Mouse (Mus musculus) spleen, postnatal 36 days (tissue): ENCODE data around the gene Zfp90.
"Not testable (repeated sequence)": the region's sequence is repeated elsewhere in the genome, so short reads cannot be mapped to it uniquely, and the experiment has no call there.

ENCODE experiments used
- DNase-seq, 2 experiments: peaks; one replicate each; pipeline ENCODE4 v3.0.0; 2022; ENCODE audit warnings: low spot score in 2 of 2, mixed read lengths in 1 of 2

Zfp90 gene

DNA sequence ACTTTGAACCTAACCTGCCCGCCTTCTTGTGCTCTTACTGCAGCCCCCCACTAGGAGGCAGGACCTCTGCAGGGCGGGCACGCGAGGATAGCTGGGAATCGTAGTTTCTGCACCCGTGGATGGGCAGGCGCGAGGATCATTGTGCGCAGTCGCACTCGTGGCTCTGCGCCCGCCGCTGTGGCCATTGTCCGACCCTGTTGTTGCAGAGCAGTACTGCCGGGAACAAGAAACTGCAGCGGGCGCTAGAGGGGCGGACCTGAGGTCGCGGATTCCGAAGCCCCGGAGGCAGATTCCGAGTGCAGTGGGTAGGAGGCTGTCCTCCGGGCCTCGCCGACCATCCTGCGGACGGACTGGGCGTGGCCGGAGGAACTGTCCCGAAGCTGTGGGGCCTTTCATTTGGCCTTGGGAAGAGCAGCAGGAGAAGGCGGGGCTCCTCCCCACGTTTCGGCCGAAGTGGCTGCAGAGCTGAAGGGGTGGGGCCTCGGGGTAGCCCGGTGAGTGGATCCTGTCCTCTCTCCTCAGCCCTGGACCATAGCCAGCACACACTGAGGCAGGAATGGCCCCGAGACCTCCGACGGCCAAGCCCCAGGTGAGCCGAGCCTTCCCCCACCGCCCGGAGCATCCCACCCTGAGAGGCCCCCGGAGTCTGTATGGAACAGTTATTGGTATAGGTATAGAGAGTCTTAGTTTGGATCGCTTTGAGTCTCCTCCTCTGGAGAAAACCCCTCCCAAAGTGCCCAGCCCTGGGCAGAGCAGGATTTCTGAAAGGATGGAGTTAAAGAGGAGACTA lies at the start of gene Zfp90:
Zfp90 (plus strand) TSS at position 146 of the 790 bp plus-strand sequence.
- peak; percentile 92 to 93 for DNase-seq

DNA sequence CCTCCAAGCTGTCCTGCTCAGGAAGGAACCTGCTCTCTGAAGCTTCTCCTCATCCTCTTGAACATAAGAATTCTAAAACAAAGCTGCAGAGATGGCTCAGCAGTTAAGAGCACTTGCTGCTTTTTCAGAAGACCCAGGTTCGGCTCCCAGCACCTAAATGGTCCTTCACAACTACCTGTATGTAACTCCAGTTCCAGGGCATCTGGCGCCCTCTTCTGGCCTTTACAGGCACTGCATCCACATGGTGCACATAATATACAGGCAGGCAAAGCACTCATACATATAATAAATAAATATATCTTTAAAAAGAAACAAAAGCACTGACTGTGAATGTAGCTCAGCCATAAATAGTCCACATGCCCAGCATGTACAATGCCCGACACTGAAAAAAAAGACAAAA lies 46.6 kb upstream of the Zfp90 start:
- no peak for DNase-seq

DNA sequence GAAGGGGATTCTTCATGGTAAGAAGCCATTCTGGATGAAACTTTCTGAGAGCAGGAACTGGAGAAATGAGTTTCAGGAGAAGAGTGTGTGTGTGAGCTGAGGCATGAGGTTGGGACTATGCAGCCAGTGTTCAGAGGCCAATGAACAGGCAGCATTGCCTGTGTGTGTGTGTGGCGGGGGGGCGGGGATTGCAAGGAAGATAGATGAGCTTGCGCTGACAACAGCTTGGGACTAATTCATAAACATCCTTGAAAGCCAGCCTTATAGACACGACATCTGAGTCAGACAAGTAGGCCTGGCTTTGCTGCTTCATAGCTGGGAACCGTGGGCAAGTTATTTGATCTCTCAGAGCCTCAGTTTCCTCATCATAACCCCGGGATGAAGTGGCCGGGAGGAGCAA lies 46.1 kb upstream of the Zfp90 start:
- no peak for DNase-seq

DNA sequence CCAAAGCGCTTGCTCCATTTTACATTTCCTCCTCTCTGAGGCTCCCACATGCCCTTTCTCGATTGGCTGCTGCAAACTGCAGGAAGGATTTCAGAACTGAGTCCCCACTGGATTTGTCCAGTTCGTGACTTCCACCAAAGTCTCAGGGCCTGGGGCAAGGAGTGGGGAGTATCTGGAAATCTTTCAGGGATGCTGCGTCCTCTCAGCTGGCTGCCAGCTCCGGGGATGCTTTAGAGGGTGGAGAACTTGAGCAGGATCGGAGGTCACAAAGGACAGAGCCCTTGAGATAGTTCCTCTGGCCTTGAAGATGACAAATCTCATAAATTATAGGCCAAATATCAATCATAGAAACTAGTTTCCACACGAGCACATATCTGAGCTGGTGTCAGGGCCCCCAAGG lies 39.2 kb upstream of the Zfp90 start:
- no peak for DNase-seq

DNA sequence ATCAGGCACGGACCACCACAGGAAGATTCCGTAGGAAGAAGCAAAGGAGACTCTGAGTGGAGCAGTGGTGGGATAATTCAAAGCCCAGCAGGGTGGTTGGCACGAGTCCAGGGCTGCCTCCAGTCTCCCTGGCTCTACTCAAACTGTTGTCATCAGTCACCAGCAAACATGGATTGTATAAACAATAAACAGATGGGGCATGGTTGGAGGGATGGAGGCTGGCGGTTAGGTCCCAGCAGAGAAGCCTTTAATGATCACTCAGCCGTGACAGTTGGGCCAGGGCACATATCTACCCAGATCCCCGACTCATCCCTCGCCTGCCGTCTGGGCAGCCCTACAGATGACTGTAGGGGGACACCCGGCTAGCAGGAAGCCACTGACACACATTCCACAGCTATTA lies 38.3 kb upstream of the Zfp90 start:
- no peak for DNase-seq

DNA sequence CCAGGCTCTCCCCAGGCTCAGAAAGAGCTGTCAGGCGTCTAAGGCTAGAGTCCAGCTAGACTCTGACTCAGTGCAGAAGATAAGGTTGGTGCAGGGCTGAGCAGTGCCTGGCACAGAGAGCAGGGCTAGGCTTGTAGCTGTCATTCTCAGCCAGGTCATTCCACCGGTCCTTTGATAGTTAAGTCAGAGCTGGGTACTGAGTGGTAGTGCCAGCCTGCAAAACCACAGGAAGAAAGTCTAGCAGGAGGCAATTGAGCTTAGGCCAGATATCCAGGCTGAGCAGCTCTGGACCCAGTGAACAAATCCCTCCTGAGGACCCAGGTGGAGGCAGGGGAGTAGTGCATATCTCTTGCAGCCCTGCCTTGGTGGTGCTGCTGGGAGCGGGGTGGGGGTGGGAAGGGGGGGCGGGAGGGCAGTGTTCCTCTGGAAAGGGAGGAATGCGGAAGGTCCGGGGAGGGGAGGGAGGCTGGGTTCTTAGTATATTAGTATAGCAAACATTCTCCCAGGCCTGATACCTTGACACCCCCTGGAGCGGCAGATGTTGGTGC lies 36.6 kb upstream of the Zfp90 start:
- DNase-seq: no peak

DNA sequence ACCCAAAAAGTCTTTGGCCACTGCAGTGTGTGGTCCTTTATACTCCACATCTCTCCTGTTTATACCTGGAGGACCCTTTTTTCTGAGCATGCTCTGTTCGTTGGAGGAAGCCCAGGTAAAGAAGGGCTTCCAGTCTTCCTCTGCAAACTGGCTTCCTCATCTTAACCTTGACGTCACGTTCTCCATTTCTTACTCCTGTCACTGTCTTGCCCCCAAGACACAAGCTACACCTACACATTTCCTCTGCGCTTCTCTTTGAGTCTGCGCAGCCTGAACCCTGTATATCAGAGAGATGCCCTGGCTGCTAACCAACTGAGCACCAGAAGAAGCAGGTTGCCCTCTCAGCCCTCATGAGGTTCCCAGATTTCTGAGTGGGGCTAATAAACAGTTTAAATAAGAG lies 35.8 kb upstream of the Zfp90 start:
- no peak for DNase-seq

DNA sequence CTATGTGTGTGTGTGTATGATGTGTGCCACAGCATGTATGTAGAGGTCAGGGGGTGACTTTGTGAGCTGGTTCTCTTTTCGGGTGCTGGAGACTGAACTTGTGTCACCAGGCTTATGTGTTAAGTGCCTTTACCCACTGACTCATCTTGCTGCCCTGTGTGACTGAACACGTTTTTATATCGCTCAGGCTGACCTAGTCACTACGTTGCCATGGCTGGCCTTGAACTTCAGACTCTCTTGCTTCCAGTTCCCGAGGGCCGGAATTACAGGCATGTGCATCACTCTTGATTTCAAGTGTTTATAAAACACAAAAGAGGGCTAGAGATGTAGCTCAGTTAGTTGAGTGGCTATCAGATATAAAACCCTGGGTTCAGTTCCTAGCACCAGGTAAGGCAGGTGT lies 34.1 kb upstream of the Zfp90 start:
- no peak for DNase-seq

DNA sequence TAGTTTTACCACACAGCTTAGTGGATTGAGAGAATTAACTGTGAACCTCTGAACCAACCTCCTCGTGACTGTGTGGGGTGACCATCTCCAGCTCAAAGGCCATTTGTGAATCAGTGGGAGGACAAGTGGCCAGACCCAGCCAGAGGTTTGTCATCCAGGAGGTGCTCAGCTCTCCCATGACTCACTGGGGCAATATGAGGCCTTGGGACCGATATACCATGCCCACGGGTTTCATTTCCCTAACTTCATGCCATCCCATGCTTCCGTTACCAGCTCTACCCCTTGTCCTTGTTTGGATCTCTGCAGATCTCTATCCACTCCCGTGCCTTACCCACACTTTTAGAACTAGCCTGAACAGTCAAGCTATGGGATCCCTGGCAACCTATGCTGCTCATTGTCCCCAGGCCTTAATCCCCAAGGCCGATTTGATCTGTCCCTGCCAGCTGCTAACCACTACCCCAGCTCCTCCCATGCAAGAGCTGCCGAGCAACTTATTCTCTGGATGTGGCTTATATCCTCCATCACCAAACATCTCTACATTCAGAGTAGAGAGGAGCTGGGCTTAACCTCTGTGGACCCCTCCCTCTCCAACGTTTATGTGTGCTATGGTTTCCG lies 27.2 kb upstream of the Zfp90 start:
- DNase-seq: no peak

DNA sequence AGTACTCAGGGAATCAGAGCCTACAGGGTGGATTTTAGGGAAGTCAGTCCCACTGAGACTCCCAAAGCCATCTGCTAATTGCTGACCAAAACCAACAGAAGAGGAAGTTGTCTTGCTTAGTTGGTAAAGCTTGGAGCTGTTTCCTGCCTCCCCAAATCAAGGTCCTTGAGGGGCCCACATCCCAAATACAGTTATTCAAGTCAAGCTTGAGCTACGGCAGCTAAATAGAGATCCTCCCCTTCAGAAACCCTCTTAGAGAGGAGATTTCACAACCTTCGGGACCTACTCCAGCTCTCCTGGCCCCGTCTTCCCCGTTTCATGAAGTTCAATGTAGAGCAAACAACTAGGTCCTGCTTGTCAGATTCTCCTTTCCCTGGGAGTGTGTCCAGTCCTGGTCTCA lies 20.6 kb upstream of the Zfp90 start:
- DNase-seq: peak; percentile 52 to 60

DNA sequence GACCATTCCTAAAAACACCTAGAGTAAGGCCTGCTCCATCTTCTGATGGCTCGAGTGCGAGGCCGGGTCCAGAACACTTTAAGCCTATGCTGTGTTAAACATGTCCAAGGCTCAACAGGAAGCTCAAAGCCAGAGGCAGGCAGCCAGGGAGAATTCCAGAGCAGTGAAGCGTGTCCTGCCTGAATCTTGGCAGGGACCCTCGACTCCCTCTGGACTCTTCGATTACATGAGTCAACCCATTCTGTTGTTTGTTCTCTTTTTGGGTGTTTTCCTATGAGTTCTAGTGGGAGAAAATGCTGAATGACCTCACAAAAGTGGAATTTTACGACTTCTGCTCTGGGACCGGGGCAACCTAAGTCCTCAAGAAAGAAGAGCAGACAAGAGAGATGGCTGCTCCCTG lies 15.4 kb upstream of the Zfp90 start:
- no peak for DNase-seq

DNA sequence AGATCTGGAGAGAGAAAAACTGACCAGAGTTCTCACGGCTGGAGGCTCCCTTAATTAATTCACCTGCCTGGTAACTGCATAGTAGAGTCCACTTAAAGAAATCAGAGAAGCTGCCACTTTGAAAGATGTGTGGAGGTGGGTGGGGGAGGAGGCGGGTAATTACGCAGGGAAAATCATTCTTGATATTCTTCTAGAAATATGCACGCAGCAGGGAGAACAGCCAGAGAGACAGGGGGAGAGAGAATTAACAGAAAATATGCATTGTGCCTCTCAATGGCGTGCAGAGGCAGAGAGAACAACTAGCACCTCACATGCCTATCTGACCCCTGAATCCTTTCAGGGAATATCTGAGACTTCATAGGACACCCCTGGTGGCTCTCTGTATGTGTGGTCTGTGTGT lies 14.9 kb upstream of the Zfp90 start:
- DNase-seq: no peak

DNA sequence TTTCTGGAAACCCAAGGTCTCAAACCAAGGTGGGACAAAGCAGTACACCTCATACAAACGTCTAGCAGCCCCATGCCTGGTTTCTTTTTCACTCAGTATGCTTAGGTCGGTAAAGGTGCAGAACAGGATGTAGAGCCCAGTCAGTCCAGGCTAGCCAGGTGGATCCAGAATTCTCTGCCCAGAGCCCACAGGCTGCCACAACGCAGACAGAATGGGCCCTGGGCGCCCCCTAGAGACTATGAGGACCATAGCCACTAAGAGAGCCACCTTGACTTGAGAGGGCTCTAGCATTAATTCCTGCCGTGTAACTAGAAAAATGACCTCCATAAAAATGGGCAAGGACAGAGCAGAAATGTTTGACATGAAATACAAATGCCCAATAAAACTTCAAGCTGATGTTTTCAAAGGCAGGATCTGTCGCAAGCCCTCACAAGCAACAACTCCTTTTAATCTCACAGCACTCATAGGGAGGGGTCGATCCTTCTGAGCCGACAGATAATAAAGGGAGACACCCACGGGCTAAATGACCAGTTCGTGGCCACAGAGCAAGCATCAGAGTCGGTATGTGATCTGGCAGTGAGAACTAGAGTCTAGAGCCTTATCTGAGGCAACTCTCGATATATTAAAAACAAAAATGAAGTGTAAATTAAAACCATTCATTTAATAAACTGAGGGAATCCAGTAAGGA lies 11.7 kb upstream of the Zfp90 start:
- DNase-seq: peak; percentile 51 to 66

DNA sequence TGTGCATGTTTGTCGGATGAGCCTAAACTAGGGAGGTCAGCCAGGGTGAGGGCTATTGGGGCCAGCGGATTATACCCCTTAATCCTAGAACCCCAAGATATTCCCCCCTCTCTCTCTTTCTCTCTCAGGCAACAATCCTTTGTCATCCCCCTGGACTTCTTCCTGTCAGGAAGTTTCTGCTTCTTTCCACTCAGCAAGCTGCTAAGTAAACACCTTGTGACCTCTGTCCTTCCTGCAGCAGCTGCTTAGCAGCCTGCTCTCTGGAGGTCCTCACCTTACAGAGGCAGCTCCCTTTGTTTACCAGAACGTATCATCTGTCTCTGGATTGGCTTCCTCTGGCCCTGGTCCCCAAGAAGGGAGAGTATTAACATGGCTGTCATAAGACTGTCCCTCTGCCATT lies 10.3 kb upstream of the Zfp90 start:
- no peak for DNase-seq

DNA sequence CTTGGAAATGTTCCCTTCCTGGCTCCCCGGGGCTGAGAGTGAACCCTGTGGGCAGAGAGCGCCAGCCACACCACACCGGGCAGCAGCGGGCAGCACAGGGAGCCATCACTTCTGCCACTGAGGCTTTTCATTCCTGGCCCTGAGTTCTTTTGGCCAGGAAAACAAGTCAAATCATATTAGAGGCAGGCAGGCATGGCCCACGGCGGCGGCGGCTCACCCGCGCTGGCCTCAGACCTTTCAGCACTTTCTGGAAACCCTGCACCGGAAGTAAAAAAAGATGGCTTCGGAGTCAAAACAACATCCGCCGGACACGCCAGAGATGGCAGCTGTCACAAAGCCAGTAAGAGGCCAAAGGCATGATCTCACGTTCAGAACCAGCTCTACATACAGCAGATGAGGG lies 9.3 kb upstream of the Zfp90 start:
- DNase-seq: no peak

DNA sequence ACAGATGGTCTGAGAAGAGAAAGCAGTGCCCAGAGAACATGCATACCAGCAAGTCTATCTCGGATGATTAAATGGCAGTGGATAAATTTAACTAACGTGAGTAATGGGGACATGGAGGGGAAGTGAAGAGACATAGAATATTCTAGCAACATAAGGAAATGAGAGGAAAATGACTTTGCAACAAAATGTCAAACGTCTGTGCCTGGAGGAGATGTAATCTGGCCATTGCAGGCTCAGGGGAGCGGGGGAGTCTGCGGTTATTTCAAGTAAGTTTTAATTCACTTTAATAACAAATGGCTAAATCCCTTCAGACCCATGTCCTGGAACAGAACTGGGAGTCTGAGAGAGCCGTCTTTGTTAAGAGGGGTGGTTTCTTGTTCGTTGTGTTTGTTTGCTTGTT lies 5.1 kb upstream of the Zfp90 start:
- DNase-seq: no peak

DNA sequence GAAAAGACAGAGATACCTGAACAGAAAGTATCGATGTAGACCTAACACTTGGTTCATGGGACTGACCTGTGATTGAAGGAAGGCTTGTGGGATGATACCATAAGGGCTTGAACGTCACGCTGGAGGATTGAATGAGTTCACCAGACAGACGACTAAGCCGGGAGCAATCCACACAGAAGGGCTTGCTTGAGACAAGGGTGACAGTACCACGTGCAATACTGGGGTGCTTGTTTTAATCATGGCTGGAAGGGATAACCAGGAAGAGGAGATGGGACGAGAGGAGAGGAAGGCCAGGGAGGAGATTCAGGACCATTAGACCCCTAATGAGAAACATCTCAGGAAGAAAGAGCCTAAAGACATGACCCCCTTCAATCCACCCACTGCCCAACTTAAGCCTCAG lies 4.6 kb upstream of the Zfp90 start:
- no peak for DNase-seq

DNA sequence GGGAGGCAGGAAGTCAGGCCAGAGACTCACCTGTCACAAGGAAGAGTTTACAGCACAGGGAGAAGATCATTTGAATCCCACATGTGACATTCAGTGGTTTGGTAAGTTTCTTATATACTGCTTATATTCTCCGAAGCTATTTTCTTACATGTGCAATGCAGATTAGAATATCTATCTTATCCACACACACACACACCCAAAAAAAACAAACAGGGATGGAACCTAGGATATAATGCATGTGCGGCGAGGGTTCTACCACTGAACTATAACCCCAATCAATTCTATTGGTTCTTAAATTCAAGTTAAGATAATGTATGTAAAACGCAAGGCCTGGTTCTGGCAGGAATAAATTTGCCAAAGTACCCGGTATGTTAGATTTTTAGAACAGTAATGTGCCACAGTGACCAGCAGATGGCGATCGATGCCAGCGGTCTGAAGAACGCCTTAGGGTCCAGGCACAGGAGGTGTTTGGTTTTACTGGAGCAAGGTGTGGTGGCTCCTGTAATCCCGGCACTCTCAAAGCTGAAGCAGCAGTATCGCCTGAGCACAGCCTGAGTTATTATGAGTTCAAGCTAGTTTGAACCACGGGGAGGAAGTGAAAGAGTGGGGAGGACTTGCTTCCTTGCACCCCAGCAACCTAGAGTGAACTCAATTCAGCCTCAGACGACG lies 3.2 kb upstream of the Zfp90 start:
- DNase-seq: peak; percentile 75 to 77

DNA sequence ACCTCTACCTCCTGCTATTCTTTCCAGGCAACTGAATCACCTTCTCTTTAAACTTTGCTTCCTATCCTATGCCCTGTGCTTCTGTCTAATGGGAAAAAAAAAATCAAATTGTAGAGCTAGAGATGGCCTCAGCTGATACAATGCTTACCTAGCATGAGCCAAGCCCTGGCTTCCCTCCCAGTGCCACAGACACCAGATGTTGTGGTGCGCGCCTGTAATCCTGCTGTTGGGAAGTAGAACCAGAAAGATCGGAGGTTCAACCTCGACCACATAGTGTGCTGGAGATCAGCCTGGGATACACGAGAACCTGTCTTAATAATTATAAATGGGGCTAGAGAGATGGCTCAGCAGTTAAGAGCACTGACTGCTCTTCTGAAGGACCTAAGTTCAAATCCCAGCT lies 2.6 kb downstream of the Zfp90 start:
- no peak for DNase-seq

DNA sequence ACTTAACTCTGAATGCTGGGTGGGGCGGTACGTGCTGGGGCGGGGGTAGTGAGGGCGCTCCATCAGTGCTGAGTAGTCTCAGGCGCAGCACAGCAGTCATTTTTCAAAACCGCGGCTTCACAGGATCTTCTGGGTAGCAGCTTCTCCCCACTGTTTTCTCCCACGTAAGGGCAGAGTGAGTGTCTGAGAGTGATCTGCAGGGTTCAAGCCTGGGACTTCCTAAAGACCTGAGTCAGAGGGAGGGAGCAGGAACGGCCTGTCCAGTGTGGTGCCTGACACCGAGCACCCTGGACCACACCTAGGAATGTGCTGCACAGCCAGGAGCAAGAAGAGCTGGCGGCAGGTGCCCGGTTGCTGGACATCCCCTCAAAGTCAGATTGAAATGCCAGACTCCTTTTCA lies 16.0 kb downstream of the Zfp90 start:
- no peak for DNase-seq

DNA sequence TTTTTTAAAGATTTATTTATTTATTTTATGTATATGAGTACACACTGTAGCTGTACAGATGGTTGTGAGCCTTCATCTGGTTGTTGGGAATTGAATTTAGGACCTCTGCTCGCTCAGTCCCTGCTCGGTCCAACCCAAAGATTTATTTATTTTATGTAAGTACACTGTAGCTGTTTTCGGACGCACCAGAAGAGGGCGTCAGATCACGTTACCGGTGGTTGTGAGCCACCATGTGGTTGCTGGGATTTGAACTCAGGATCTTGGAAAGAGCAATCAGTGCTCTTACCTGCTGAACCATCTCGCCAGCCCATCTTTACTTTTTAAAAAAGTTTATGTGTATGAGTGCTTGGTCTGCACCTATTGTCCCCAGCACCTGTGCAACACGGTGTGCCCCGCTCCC lies 16.8 kb downstream of the Zfp90 start:
- not testable (repeated sequence) for DNase-seq

DNA sequence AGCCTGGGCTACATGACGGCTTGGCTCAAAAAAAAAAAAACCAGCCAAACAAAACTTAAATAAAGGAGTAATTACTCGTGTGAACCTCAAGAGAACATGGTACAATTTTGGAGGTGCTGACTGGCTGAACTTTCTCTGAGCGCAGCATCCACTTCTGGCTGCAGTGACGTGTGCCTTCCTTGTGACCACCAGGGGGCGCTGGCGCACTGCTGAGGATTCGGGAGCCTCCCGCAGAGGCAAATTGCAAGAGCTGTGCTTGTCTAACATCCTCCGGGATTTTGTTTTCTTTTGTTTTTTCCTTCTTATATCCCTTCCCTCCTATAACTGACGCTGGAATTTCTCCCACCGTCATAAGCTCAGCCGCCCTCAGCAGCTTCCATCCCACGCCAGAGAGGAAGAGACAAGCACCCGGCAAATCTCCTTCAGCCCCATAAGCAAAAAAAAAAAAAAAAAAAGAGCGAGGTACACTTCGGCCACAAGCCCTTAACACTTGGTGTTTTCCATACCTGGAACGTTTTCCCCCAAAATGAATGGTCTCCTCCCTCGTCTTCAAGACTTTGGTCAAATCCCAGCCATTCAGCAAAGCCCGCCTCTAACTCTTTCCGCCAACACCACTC lies 17.9 kb downstream of the Zfp90 start:
- DNase-seq: peak; percentile 52 to 64
